Mouse (Mus musculus) brown adipose tissue, adult 24 weeks (tissue): ENCODE results near the gene Gm9945. TPM values are rescaled to one million over a fixed set of nuclear protein-coding genes. Genes with fewer than 3 reads are reported as not detected.

Source experiments
- H3K27ac ChIP-seq: fragments of 200-500 bp; replicated peaks from 2 replicates; pipeline ENCODE4 v1.5.1; 2012; ENCODE audit warnings: low read depth, mild to moderate bottlenecking, low read length
- H3K4me1 ChIP-seq: fragments of 200-500 bp; 2 replicates; pipeline ENCODE4 v1.6.1; 2012; ENCODE audit warnings: low read length, mixed read lengths; ENCODE audit not compliant: control insufficient read depth, insufficient read depth, insufficient read length
- H3K4me3 ChIP-seq: fragments of 200-500 bp; 2 replicates; pipeline ENCODE4 v1.5.1; 2012; ENCODE audit warnings: low read depth, mild to moderate bottlenecking, low read length, moderate library complexity; ENCODE audit not compliant: insufficient read depth
- polyA plus RNA-seq: library from polyadenylated mRNA; stranded (reverse); fragments of >200 nt; gene quantifications from 2 replicates; pipeline ENCODE4 v1.2.4, GENCODE M21; 2012; ENCODE audit not compliant: missing spikeins, insufficient read depth, insufficient read length

Gene Gm9945
- polyA plus RNA-seq, 1 experiment: not detected

DNA sequence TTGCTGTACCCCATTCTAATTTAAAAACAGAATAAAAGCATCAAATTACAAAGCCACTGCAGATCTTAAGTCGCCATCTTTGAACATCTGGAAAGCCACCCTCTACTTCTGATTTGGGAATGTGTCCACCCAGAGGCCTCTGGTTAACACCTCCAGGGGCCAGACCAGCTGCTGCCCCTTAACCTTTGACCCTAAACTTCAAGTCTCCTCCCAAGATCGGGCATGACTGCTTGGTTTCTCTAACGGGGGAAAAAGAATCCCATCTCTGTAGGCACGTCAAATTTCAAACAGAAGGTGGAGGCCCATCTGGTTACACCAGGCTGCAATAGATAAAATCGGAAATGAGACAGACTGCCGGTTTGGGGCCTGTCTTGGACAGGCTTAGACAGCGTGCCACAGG is 2.1 kb upstream of the Gm9945 start:
- Histone ChIP-seq H3K27ac (no peak overlapping the region), H3K4me1 (no peaks in the 10 kb centered on the region; the same call in 1 of the 2 replicates)

GRCm38 (mm10) chr11:53478383-53479170 is 1.4 kb upstream of the Gm9945 start:
- H3K4me3 ChIP-seq: peak overlapping the region; percentile 50
- no peaks in the 10 kb centered on the region; the same call in 1 of the 2 replicates for H3K4me1 ChIP-seq
- H3K27ac ChIP-seq: no peak overlapping the region

More for the DNA sequence above, 2.1 kb upstream of the Gm9945 start:
- no peak overlapping the region for H3K4me3 ChIP-seq

GRCm38 (mm10) chr11:53479171-53479782 is 689 bp upstream of the Gm9945 start:
- Histone ChIP-seq H3K27ac (no peak overlapping the region), H3K4me3 (peak overlapping the region; percentile 50), H3K4me1 (no peaks in the 10 kb centered on the region; the same call in 1 of the 2 replicates)

- no peak overlapping the region for H3K4me3 ChIP-seq
Observed at GRCm38 (mm10) chr11:53481088-53481730, 1.2 kb downstream of the Gm9945 start.

GRCm38 (mm10) chr11:53483159-53483891 is 3.4 kb downstream of the Gm9945 start:
- Histone ChIP-seq H3K27ac (no peak overlapping the region), H3K4me3 (no peak overlapping the region), H3K4me1 (no peaks in the 10 kb centered on the region; the same call in 1 of the 2 replicates)

More at GRCm38 (mm10) chr11:53481088-53481730, 1.2 kb downstream of the Gm9945 start:
- no peak overlapping the region for H3K27ac ChIP-seq
- no peaks in the 10 kb centered on the region; the same call in 1 of the 2 replicates for H3K4me1 ChIP-seq

GRCm38 (mm10) chr11:53485719-53486118 is 5.8 kb downstream of the Gm9945 start:
- Histone ChIP-seq H3K4me1 (no peaks in the 10 kb centered on the region), H3K4me3 (no peak overlapping the region), H3K27ac (no peak overlapping the region)

- Histone ChIP-seq H3K4me1 (no peaks in the 10 kb centered on the region), H3K27ac (no peak overlapping the region), H3K4me3 (no peak overlapping the region)
Observed at GRCm38 (mm10) chr11:53486351-53486750, 6.4 kb downstream of the Gm9945 start.

GRCm38 (mm10) chr11:53486822-53487594 is 7.0 kb downstream of the Gm9945 start:
- Histone ChIP-seq H3K4me1 (peaks cover under 1% of the 10 kb centered on the region; the same call in 1 of the 2 replicates), H3K27ac (no peak overlapping the region), H3K4me3 (no peak overlapping the region)

DNA sequence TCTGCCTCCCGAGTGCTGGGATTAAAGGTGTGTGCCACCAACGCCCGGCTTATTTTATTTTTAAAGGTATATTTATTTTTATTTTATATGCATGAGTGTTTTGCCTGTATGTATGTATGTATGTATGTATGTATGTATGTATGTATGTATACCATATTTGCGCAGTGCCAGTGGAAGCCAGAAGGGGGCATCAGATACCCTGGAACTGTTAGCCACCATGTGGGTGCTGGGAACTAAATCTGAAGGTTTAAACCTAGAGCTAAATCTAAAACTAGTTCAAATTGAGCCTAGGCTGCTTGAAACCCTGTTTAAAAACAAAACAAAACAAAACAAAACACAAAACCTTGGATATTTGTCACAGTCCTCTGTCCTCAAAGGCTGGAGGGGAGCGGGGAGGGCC is 9.0 kb downstream of the Gm9945 start:
- H3K4me1 ChIP-seq: peaks cover 4% of the 10 kb centered on the region; the same call in 1 of the 2 replicates
- H3K27ac ChIP-seq: no peak overlapping the region
- no peak overlapping the region for H3K4me3 ChIP-seq

- Histone ChIP-seq H3K4me1 (peaks cover 4% of the 10 kb centered on the region; the same call in 1 of the 2 replicates), H3K4me3 (no peak overlapping the region), H3K27ac (no peak overlapping the region)
Observed at GRCm38 (mm10) chr11:53489421-53489820, 9.5 kb downstream of the Gm9945 start.

- Histone ChIP-seq H3K4me3 (no peak overlapping the region), H3K4me1 (peaks cover 4% of the 10 kb centered on the region; the same call in 1 of the 2 replicates), H3K27ac (peak overlapping the region; percentile 78)
Observed at GRCm38 (mm10) chr11:53491954-53492401, 12.0 kb downstream of the Gm9945 start.

DNA sequence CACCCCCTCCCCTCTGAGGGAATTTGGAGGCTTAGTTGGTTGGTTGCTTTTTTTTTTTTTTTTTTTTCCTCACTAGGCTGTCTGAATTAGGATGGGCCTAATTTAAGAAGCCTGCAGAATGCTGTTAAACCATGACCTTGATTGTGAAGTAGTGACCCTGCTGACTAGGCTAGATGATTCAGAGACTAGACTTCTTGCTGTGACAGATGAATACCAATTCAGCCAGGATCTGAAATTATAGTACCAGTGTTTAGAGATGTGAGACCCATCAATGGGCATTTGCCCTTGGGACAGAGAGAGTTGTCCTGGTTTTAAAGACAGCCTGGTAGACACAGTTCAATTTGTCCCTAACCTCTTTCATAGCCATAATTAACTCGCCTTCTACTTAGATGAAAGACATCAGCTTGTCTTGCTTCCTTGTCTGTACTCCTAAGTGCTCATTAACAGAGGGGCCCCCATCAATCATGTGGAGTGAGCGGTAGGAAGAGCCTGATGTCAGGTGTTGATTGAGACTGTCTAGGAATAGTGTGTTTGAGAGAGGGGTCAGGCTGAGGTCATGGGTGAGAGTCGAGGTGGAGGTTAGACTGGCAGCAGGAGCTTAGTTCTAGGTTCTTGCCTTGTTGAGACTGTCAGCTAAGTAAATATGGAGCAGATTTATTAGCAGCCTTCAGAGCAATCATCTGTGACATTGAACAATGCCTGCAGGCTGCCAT is 13.4 kb downstream of the Gm9945 start:
- peaks cover 4% of the 10 kb centered on the region; the same call in 1 of the 2 replicates for H3K4me1 ChIP-seq
- H3K27ac ChIP-seq: no peak overlapping the region
- H3K4me3 ChIP-seq: no peak overlapping the region

DNA sequence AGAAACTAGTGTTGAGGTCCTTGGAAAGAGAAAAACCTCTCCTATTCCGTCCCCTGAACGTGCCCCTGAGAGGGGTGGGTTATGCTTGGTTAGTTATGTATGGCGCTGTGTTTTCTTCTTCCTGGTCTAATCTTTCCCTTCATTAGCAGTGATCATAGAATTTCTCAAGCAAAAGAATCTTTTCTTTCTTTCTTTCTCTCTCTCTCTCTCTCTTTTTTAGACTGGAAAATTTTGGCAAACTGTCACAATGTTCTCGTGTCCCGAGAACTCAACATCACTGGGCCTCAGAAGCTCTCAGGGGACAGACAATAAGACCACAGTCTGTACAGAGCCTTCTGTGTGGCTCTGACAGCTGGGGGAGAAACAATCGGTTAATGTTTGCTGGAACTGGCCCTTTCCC is 15.5 kb downstream of the Gm9945 start:
- peak overlapping the region; percentile 56 for H3K27ac ChIP-seq
- no peak overlapping the region for H3K4me3 ChIP-seq
- H3K4me1 ChIP-seq: peaks cover 4% of the 10 kb centered on the region; the same call in 1 of the 2 replicates
